Mouse (Mus musculus) embryo, embryonic 10 days (tissue): Measurements from ENCODE around the gene Plekhm1.

Source experiments
- DNase-seq: peaks from one replicate; pipeline ENCODE4 v3.0.0-alpha.2; 2015; ENCODE audit warnings: low spot score

The Plekhm1 gene

DNA sequence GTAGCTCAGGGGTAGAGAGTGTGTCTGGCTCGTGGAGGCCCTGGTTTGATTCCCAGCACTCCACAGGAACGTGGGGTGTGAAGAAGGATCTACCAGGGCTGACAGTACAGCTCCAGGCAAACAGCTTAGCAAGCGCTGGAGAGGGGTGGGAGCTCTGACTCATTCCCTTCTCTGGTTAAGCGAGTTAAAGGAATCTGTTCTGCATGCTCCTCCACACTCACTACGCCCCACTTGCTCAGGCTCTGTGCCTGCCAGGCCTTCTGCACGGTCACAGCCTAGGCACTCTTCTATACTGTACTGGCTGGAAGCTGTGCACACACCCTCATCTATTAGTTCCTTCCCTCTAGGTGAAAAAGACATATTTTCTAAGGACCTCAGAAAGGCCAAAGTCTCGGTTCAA is 18.5 kb downstream of the Plekhm1 start:
- DNase-seq: no peak

DNA sequence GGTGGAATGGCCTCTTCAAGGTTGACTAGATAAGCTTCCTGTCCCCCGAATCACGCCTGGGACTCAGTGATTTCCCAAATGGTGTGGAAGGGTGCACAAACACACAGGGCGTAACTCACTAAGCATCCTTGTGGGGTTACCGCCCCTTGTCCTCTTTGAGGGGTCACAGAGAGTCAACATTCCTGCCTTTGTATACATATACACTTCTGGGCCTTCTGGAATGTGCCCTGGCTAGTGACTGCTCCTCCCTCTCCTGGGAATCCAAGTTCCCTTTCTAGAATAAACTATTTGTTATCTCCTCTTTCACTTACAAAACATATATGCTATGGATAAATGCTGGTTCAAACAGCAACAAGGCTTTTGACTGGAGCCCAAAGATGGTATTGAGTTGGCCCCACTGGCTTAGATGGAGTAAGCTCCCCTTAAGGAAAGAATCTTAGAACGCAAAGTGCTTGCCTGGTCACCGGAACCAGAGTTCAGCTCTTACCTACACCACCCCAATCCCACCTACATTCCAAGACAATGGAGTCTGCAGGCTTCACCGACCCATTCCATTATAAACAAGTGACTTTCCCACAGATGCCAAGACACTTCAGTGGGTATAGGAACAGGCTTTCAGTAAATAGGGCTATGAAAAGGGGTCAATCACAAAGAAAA is 24.5 kb downstream of the Plekhm1 start:
- peak; percentile 16 for DNase-seq

DNA sequence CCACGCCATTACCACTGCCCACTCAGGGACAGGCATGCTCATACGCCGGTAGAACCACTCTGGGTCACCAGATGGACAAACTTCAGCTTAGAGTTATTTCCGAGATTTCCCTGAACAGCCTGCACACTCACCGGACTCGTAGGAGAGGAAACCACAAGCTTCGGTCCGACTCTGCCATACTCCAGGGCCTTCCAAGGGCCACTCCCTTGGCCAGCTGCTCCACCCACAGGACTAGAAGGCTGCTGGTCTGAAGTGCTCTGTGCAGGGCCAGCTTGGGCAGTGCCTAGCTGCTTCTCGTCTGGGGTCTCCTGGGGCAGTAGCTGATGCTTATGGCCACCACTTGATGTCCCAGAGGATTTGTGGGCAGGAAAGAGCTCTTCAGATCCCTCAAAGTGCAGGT is 25.7 kb downstream of the Plekhm1 start:
- DNase-seq: no peak

DNA sequence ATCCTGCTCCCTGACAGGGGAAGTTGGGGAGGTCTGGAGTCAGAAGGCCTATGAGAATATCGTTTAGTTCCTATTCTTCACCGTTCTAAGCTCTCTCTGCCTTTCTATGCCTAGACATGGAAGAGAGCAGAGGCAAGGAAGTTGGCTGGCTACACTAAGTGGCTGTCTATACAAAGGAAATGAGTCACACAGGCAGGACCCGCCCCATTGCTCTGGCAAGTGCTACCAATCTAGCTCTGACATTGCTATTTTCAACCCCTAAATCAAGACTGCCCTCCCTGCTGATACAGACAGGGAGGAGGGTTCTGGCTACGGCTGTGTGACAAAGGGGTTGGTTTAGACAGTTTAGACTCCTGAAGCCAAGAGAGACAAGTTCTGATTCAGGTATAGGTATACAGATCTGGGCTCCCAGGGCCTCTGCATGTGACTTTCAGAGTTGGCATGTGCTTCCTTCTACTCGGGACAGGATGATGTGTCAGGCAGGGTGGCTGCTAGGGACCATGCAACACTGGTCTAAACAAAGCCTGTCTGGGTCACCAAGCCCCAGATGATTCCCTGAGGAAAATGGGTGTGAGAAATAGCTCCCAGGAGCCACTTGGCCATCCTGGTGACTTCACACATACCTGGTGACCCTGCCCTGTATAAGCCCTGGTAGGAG is 30.4 kb downstream of the Plekhm1 start:
- no peak for DNase-seq

DNA sequence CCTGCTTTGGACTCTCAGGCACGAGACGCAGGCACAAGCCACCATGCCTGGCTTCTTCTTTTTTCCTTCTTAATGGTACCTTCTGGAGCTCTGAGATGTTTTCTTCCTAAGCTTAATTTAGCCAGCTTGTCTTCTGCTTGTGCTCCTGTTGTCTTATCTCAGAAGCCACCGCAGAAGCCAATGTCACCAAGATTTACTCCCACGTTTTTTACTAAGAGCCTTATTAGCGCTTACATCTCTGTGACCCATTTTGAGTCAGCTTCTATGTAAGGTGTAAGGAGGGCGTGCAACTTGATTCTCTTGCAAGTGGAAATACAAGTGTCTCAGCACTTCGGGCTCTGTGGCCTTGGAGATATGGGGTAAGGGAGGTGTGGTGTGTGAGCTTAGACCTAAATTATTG is 31.0 kb downstream of the Plekhm1 start:
- DNase-seq: no peak

DNA sequence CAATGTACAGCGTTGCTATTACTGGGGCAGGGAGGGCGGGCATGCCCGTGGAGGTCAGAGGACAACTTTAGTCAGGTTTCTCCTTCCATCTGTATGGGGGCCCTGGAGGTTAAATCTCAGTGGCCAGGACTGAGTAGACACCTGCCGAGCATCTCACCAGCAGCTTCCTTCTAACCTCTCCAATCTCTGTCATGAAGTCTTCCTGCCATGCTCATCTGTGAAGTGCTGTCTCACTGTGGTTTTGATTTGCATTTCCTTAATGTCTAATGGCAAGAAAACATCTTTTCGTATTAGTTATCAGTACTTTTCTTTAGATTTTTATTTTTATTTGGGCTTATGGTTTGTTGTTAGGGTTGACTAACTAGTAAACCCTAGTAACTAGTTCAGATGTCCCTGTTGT is 32.0 kb downstream of the Plekhm1 start:
- no peak for DNase-seq

DNA sequence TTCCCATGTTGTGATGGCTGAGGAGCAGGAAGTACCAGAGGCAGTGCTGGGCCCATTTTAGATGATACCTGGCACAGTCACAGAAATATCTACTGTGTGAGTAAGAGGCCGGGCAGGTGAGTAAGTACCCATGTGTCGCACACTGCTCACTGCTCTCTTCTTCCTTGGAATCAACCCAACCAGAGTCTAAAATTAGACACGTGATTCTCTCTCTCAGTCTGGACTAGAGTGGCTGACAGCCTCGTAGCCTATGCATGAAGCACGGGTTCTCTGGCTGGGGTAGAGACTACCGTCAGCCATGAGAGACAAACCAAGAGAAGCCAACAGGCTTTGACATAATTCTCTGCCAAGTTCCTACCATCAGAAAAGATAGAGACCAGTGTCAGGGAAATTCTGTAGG is 34.1 kb downstream of the Plekhm1 start:
- DNase-seq: no peak

DNA sequence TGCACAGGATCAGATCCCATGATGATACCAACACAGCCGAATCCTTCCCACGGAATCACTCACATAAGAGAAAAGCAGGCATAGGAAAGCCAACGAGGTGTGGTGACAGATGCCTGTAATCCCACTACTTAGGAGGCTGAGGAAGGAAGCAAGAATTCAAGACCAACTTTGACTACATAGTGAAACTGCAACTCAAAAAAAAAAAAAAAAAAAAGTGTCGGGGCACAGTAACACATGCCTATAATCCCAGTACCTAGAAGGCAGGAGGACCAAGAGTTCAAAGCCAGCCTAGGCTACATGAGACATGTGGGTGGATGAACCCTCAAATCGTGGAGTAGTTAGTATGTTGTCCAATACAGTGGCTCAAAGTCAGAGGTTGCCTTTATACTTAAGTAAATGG is 36.7 kb downstream of the Plekhm1 start:
- DNase-seq: no peak

DNA sequence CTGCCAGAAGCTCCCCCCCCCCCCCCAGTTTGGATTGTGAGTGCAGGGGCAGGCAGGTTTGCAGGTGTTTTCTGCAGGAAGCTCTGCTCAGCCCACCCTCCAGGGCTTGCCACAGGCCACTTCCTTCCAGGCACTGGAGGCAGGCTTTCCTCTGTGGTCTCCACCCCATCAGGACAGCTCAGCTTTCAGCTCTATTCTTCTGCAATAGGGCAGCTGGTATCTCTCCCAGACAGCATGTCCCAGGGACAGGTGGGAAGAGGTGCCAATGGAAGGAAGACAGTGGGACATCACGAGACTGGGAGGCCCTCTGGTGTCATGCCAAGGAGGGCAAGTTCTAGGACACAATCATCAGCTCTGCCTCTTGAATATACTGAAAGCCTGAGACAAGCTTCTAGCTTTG is 37.2 kb downstream of the Plekhm1 start:
- no peak for DNase-seq

DNA sequence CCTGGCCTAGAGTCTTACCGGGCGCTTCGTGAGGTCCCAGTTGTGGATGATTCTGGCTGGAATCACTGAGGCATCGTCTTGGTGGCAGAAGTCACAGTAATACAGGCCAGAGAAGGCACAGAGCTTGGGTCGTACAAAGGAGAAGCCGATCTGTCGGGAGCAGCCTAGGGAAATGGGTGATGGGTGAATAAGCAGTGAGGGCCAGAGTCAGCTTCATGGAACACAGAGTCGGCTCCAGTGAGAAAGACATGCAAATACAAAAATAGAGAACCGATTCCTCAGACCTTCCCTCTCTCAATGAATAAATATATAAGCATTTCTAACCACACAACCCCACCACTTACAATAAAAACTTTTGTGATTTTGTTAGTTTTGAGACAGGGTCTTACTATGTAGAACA is 38.6 kb downstream of the Plekhm1 start:
- DNase-seq: no peak

DNA sequence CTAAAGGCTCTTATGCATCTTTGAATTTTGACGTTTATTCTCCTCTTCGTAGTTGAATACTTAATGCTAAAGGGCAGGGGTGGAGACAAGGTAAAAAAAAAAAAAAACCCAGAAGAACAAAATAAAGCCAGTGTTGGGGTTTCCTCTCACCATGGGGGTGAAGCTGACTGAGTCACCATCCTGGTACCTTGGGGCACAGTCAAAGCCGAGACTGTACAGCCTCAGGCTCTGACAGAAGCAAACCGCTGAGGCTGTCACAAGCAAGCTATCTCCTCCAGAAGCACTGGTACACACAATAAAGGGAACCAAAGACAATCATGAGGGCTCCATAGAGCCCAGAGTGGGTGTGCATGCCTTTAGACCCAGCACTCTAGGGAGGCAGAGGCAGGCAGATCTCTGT is 39.9 kb downstream of the Plekhm1 start:
- DNase-seq: no peak

DNA sequence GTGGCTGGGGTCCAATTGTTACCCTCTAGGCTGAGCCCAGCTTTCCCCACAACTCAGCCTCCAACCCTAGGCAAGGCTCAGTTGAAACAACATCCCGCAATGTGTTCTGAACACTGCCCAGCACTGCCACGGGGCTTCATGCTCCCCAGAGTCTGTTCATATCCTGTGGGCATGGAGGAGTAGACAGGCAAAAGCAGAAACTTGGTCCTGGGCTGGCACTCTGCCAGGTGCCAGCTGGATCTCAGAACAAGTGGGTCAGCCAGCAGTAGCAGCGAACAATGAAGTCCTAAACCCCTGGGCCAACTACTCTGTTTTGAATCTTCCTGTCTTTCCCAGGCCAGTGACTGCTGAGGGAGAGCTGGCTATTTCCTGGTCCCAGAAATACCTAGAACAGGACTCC is 40.4 kb downstream of the Plekhm1 start:
- no peak for DNase-seq

DNA sequence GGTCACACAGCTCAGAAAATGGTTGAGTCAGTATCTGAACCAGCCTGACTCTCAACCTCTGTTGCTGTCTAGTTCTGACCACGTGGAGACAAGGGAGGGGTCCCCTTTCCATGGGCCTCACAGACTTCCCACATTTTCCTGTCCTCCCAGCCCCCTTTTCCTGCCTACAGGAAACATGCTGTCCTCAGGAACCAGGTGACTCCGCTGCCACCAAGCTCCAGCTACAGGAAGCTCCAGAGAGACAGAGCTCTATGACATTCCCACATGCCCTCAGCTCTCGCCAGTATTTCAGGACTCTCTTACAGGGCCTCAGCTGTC is 41.3 kb downstream of the Plekhm1 start:
- DNase-seq: no peak

DNA sequence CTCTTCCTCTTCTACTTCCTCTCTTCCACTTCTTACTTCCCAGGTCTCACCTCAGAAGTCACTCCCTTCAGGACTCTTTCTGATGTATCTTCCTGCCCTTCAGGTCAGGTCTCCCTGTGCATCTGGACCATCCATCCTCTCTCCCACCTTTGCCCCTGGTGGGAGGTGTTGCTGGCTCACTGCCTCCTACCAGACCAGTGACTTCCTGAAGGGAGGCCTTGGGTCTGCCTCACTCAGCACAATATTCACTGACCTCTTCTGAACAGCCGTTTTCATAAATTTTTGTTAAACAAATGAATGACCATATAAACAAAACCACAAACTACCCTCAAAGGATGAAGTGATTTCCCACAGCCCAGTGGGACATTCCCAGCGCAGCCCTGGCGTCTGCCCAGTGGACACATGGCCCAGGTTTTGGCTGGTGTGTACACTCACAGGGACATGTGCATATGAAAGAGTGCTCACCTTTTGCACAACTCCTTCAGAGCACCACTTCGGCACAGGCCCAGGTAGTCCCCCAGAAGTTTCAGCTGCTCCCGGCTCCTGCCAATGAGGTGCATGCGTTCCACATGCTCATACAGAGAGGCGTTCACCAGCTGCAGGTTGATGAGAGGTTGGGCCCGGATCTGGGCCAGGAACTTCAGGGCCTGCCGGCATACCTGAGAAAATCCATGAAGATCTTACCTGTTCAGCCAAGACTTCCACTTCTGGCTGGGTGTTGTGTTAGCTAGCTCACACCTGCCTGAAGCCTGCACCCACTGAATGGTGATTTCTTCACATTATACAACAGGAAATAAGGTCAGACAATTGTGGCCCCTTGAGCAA is 41.9 kb downstream of the Plekhm1 start:
- no peak for DNase-seq

DNA sequence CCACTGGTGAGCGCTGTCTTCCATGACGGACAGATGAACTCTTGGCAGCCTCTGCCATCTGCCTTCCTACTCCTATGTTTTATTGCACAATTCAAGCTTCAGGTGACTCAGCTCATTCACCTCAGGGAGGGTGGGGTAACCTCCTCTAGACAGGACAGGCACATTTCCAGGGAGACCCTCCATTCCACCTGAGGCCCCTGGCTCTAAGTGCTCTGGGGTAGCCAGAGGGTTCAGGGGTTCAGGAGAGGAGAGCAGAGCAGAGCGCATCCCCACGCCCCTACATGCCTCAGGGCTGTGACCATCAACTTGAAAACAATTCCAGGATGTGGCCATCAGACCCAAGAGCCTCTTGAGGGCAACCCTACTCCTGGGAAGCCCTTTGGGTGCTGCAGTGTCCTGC is 47.0 kb downstream of the Plekhm1 start:
- DNase-seq: no peak

DNA sequence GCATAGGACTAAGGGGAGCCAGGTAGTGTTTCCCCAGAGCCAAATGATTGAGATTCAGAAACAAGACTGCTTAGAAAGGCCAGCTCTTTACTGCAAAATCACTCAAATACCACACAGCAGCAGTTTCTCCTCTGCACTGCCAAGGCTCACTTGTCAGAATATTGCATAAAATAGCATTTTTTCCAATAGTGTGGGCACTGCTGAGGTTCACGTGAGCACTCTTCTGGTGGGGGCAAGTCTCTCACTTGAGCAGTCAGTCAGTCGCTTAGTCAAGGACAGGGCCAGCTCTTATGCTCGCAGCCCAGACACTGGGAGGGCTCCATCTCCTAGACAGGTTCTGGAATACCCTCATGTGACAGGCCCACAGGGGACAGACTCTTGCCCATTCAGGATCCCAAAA is 47.5 kb downstream of the Plekhm1 start:
- DNase-seq: no peak

DNA sequence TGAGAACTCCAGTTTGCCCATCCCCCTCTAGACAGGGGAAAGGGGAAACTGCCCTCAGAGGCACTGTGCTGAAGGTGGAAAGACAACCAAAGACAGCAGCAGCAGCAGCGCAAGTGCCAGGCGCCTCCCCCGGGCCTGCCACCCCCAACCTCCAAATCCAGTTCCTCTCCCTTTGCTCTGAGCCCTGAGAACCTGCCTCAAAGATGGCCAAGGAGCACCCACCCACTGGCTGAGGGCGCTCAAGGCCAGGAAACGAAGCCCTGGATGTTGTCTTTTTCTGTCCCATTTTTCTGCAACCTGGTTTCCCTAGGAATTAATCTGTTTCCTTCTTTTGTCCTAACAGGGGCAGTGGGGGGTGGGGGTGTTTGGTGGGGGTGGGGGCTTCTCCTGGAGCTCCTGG is 48.2 kb downstream of the Plekhm1 start:
- DNase-seq: no peak

DNA sequence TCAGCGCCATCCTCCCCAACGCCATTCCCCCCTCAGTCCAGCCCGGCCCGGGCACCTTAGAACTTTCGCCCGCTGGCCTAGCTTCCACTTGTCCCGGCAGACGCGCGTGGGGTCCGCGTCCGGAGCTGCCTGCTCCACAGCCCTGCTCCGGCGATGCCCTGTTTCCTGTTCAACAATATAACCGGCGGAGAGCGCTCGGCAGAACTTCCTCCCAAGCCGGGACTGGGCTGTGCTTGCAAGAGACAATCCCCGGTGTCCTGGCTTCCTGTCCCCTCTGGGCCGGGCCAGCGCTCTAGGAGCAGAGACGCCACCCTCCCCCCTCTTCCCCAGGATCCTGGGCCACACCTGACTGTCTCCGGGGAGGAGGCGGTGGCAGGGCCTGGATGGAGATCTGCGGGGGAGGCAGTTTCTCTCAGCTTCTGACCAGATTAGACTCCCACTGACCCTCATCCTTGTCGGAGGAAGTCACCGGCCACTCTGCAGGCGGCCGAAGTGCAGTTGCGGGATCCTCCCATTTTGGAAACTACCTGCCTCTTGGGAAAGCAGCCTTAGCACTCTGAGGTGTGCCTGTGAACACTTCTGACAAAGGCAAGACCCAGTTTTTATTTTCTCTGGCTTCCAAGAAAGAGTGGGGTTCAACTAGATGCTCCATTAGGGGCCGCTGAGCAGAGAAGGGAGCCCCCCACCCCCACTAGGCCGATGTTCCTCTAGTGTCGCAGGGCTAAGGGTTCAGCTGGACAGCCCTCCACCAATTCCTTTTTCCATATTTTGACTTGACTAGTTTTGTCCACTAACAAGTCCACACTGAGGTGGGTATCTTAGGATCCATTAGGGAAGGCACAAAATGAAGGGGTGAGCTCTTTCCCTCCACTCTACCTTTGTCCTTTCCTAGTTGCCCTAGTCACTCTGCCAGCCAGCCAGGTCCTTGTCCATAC is 49.0 kb downstream of the Plekhm1 start, which contains the start of gene Arhgap27:
TSS of gene Arhgap27 (minus strand) at position 479 of the 935 bp plus-strand sequence.
- DNase-seq: peak; percentile 61

DNA sequence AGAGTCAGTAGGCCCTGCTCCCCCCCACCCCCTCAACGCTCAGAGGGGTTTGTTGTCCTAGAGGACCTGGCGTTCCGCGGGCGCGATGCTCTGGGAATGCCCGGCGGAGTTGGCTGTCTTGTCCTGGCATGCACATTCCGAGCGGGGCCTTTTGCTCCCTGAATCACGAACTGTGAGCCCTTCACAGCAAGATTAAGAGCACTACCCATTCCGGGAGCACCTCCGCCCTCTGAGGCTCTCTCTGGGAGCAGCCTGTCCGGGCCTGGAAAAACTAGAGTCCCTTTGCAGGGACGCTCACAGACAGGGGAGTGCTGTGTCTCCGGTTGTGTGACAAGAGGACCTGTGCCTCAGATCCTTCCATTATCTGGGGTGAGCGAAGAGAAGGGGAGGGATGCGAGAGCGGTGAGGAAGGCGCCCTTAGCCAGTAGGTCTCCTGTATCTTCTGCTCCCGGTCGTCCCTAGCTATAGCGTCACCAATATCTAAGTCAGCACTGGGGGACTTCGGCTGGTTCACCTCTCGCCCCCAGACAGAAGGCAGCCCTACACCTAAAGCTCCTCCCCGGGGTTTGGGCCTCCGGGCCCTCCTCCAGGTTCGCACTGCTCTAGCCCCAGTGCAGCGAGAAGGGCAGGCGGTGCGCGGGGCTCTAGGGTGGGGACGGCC is 49.8 kb downstream of the Plekhm1 start:
- DNase-seq: peak; percentile 42

DNA sequence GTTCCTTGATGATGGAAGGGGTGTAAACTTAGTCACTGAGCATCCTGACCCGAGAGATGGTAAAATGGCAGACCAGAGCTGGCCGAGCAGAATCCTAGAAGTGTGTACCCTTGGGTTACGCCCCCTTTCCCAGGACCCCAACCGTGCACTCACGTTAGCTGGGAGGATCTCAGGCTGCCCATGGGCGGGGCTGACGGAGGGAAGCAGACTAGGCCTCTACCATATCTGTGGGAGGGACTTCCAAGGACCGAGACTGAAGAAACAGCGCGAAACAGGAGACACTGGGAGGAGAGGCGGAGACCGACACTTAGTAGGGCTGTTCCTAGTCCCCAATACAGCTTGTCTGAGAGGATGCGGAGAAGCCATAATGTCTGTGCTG is 50.4 kb downstream of the Plekhm1 start:
- DNase-seq: peak; percentile 77

DNA sequence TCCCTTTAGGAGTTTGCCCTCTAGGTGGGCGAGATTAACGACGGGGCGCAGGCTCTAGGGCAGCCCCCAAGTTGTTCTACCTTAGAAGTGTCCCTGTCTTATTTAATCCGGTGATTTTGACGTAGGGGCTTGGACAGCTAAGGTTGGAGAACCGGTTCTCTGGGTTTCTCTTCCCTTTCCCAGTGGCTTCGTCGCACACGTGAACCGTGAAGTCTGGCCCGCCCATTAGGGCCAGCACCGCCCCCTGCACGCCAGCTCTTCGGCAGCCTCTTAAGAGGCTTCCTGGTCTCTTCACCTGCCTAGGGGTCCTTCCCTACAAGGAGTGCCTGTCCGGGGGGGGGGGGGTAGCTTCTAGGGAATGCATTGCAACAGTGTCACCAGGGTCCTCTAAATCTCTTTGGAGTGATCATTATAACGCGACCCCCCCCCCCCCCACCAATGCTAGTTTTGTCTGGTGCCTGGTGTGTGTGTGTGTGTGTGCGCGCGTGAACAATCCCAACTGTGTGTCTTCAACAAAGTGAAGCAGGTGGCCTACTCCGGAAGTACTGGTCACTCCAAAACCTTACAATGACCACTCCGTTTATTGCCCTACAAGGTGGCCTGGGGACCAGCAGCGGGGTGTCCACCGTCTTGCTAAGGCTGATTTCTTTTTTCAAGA is 51.0 kb downstream of the Plekhm1 start:
- DNase-seq: peak; percentile 66
